Mouse (Mus musculus) heart, adult 2 months (tissue): ENCODE results near the gene Slc6a21. TPM values are rescaled to one million over a fixed set of nuclear protein-coding genes. Genes with fewer than 3 reads are reported as not detected.

ENCODE experiments used
- DNase-seq, 2 experiments: peaks; one replicate each; pipeline ENCODE4 v3.0.0; 2021
- H3K27ac ChIP-seq: fragments of 200-600 bp; 2 replicates; pipeline ENCODE4 v1.8.1; 2022
- H3K27me3 ChIP-seq: fragments of 200-500 bp; 2 replicates; pipeline ENCODE4 v1.6.1; 2012; ENCODE audit warnings: mild to moderate bottlenecking, low read length, inconsistent platforms, mixed read lengths; ENCODE audit not compliant: control insufficient read depth, insufficient read depth
- H3K36me3 ChIP-seq: fragments of 200-500 bp; 2 replicates; pipeline ENCODE4 v1.6.1; 2012; ENCODE audit warnings: low read length, inconsistent platforms; ENCODE audit not compliant: control insufficient read depth, insufficient read depth
- H3K4me1 ChIP-seq: fragments of 200-500 bp; 2 replicates; pipeline ENCODE4 v1.6.1; 2011; ENCODE audit warnings: low read length; ENCODE audit not compliant: control insufficient read depth, insufficient read depth
- H3K4me3 ChIP-seq: fragments of 200-600 bp; 2 replicates; pipeline ENCODE4 v1.8.1; 2022
- H3K79me2 ChIP-seq: fragments of 200-500 bp; replicated peaks from 2 replicates; pipeline ENCODE4 v1.6.1; 2012; ENCODE audit warnings: mild to moderate bottlenecking, inconsistent platforms, low read length, moderate library complexity, mixed read lengths; ENCODE audit not compliant: control insufficient read depth, insufficient read depth
- H3K9ac ChIP-seq: fragments of 200-500 bp; 2 replicates; pipeline ENCODE4 v1.6.1; 2012; ENCODE audit warnings: low read depth, mild to moderate bottlenecking, control low read depth, inconsistent platforms, low read length, mixed read lengths
- CTCF ChIP-seq: fragments of 200-600 bp; IDR thresholded peaks from 2 replicates; pipeline ENCODE4 v1.8.1; 2022; ENCODE audit warnings: antibody characterized with exemption, mild to moderate bottlenecking, moderate library complexity
- EP300 ChIP-seq: fragments of 200-500 bp; IDR thresholded peaks from 2 replicates; pipeline ENCODE4 v1.6.1; 2011; ENCODE audit warnings: low read depth, low read length, control low read depth; ENCODE audit not compliant: insufficient read depth
- POLR2A ChIP-seq: fragments of 200-500 bp; IDR thresholded peaks from 2 replicates; pipeline ENCODE4 v1.6.1; 2011; ENCODE audit warnings: mild to moderate bottlenecking, low read depth, low read length, control low read depth; ENCODE audit not compliant: insufficient read depth
- WGBS: fragments of 180-500 bp; shearing (Covaris S2); methylation state at CpG from one replicate; pipeline ENCODE4 v1.1.7; 2018; 5-methylcytosine and 5-hydroxymethylcytosine counted together
- intact Hi-C: fragments of 180-260 bp; cut with DNase I; formaldehyde crosslinking; loops from one replicate; pipeline ENCODE4 v1.15.1; 2025
- polyA plus RNA-seq: library from polyadenylated mRNA; depleted of rRNA; stranded (reverse); fragments of >200 nt; gene quantifications from 2 replicates; pipeline ENCODE4 v1.2.3, GENCODE M21; 2012
- total RNA-seq, 2 experiments: library from RNA; stranded (reverse); gene quantifications; 2 replicates each; pipeline ENCODE4 v1.2.3; 2021

Gene Slc6a21
- total and polyA plus RNA-seq, 3 experiments: 0.55 TPM; not detected in 2

DNA sequence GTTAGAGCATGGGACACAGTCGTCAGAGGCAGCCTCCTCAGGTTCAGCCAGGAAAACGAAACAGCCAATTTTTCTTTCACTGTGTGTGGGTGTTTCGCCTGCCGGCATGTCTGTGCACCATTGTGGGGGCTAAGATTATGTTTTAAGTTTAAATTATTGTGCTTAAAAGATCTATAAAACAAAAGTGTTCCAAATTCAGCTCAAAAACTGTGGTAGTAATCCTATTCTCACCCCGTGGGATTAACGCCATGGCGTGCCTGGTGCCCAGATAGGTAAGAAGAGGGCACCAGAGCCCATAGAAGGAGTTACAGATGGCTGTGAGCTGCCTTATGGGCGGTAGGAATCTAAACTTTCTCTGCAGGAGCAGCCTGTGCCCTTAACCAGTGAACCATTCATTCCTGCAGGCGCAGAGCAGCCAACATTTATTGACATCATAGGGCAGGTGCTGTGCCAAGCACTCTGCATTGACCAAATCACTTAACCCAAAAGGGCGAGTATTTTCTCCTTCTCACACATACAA lies 37.9 kb downstream of the Slc6a21 start:
- intact Hi-C loops: no loop called here
- Histone ChIP-seq H3K9ac (no peak overlapping the region), H3K4me3 (no peak overlapping the region), H3K27ac (no peak overlapping the region), H3K4me1 (no peaks in the 10 kb centered on the region), H3K79me2 (no peaks in the 10 kb centered on the region), H3K27me3 (no peaks in the 10 kb centered on the region), H3K36me3 (no peaks in the 10 kb centered on the region)
- TF ChIP-seq EP300 (no peak), CTCF (no peak), POLR2A (no peak)
- 86% methylated on average over 10 of the region's 10 CpGs for WGBS
- no peak for DNase-seq

DNA sequence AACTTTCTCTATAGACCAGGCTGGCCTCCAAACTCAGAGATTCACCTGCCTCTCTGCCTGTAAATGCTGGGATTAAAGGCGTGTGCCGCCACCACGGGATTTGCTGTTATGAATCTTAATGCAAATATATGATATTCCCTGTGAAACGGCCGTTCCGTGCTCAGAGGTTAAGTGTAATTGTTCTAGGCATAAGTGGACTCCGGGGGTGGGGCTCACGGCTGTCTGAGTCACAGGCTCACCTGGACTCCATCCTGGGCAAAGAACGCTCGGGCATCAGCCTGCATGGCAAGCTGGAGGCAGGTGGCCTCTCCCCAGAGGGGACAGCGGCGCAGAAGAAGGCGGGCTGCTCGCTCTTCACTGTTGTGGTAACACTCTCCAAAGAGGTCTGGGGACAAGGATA lies 39.2 kb downstream of the Slc6a21 start:
- H3K4me1 ChIP-seq: no peaks in the 10 kb centered on the region
- intact Hi-C loops: no loop called here
- H3K27ac ChIP-seq: no peak overlapping the region
- H3K9ac ChIP-seq: no peak overlapping the region
- H3K27me3 ChIP-seq: no peaks in the 10 kb centered on the region
- WGBS: 93% methylated on average over 14 of the region's 14 CpGs
- DNase-seq: no peak
- H3K4me3 ChIP-seq: no peak overlapping the region
- no peaks in the 10 kb centered on the region for H3K36me3 ChIP-seq
- no peaks in the 10 kb centered on the region for H3K79me2 ChIP-seq
- TF ChIP-seq CTCF: no peak
- TF ChIP-seq POLR2A: no peak
- no peak for TF ChIP-seq EP300

DNA sequence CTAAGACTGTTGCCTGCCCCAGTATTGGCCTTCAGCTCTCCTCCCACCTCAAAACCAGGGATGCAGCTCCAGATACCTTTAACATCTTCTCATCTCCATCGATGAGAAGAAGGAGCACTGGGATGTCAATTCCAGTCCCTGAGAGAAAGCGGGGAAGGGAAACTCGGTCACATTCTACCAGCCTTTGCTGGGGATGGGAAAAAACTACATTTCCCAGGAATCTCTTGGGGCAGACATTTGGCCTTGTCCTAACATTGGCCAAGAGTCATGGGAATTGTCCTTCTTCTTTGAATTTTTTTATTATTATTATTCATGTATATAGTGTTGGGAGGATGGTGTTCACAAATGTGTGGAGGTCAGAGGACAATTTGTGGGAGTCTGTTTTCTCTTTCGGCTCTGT lies 44.9 kb downstream of the Slc6a21 start:
- no peak overlapping the region for H3K4me3 ChIP-seq
- intact Hi-C loops: no loop called here
- H3K27me3 ChIP-seq: no peaks in the 10 kb centered on the region
- no peaks in the 10 kb centered on the region for H3K79me2 ChIP-seq
- DNase-seq: no peak
- H3K36me3 ChIP-seq: no peaks in the 10 kb centered on the region
- H3K4me1 ChIP-seq: no peaks in the 10 kb centered on the region
- 82% methylated on average over 4 of the region's 4 CpGs for WGBS
- TF ChIP-seq CTCF (no peak), EP300 (no peak), POLR2A (no peak)
- no peak overlapping the region for H3K9ac ChIP-seq
- no peak overlapping the region for H3K27ac ChIP-seq

DNA sequence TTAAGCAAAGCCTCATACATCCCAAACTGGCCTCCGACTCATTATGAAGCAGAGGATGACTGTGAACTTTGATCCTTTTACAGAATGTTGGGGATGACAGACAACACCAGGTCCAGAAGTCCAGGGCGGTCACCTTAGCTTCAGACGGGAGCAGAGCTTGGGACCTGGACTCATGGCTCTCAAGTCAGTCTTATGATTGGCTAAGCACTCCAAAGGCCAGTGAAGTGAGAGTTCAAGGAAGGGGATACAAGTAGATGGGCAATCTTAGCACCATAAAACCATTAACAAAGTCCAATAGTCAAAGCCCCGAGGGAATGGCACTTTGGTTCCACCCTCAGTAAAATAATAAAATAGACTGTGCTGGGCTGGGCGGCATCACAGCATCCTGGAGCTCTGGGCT lies 45.8 kb downstream of the Slc6a21 start:
- 93% methylated on average over 5 of the region's 5 CpGs for WGBS
- no peak overlapping the region for H3K27ac ChIP-seq
- H3K27me3 ChIP-seq: no peaks in the 10 kb centered on the region
- no peak overlapping the region for H3K9ac ChIP-seq
- no peaks in the 10 kb centered on the region for H3K4me1 ChIP-seq
- TF ChIP-seq POLR2A: no peak
- no peak for TF ChIP-seq EP300
- no peaks in the 10 kb centered on the region for H3K79me2 ChIP-seq
- H3K4me3 ChIP-seq: no peak overlapping the region
- intact Hi-C loops: no loop called here
- DNase-seq: no peak
- no peaks in the 10 kb centered on the region for H3K36me3 ChIP-seq

DNA sequence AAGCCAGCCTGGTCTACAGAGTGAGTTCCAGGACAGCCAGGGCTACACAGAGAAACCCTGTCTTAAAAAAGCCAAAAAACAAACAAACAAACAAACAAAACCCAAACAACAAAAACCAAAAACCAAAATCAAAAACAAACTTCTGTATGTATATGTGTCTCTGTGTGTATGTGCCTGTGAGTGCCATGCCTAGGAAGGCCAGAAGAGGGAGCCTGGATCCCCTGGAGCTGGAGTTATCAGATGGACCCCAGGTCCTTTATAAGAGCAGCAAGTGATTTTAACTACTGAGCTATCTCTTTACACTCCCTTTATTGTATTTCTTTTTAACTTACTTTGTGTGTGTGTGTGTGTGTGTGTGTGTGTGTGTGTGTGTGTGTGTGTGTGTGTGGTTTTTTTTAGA lies 48.5 kb downstream of the Slc6a21 start:
- DNase-seq: no peak
- no peak overlapping the region for H3K4me3 ChIP-seq
- no peak overlapping the region for H3K27ac ChIP-seq
- H3K4me1 ChIP-seq: no peaks in the 10 kb centered on the region
- no peaks in the 10 kb centered on the region for H3K79me2 ChIP-seq
- TF ChIP-seq EP300: no peak
- no peak for TF ChIP-seq POLR2A
- TF ChIP-seq CTCF: peak; percentile 28
- H3K36me3 ChIP-seq: no peaks in the 10 kb centered on the region
- intact Hi-C loops: no loop called here
- no peaks in the 10 kb centered on the region for H3K27me3 ChIP-seq
- no peak overlapping the region for H3K9ac ChIP-seq

DNA sequence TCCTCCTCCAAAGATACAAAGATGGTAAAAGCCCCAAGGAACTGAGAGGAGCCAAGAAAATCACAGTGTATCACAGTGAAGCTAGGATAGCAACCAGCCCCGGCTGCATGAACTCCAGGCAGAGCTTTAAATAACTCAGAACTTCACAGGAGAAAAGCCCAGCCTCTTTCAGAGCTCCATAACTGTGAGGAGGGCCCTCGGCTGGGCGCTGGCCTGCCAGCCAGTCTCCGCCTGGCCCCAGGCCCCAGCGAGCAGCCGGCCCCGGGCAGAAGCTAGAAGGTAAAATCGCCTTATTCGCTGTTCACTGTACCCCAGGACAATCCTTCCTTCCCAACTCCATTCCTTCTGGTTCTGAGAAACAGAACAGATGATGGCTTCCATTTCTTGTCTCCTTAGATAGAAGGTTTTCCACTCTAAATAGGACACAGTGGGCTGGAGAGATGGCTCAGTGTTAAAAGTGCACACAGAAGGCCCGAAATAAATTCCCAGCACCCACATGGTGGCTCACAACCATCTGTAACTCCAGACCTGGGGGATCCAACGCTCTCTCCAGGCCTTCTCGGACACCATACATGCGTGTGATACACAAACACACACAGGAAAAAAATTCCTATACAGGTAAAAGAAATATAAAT lies 51.6 kb downstream of the Slc6a21 start:
- H3K4me3 ChIP-seq: no peak overlapping the region
- DNase-seq: peak in 1 of 2 experiments; percentile 38
- no peak overlapping the region for H3K9ac ChIP-seq
- peak overlapping the region; percentile 64 for H3K27ac ChIP-seq
- WGBS: 59% methylated on average over 13 of the region's 13 CpGs
- TF ChIP-seq POLR2A (no peak), EP300 (no peak), CTCF (no peak)
- no peaks in the 10 kb centered on the region for H3K27me3 ChIP-seq
- no peaks in the 10 kb centered on the region for H3K36me3 ChIP-seq
- H3K4me1 ChIP-seq: no peaks in the 10 kb centered on the region
- intact Hi-C loops: no loop called here
- H3K79me2 ChIP-seq: no peaks in the 10 kb centered on the region
